Mouse (Mus musculus) layer of hippocampus, postnatal 14 days (tissue): ENCODE measurements around the gene Tppp. TPM values are rescaled to one million over a fixed set of nuclear protein-coding genes. Genes with fewer than 3 reads are reported as not detected.
"Not testable (repeated sequence)": the region's sequence is repeated elsewhere in the genome, so short reads cannot be mapped to it uniquely, and the experiment has no call there.

ENCODE experiments used
- DNase-seq, 2 experiments: peaks; one replicate each; pipeline ENCODE4 v3.0.0; 2021 to 2022; ENCODE audit warnings: low spot score in 2 of 2, mixed read lengths in 1 of 2
- long read RNA-seq, 2 experiments: library from polyadenylated mRNA; stranded (forward); transcript quantifications; one replicate each; pipeline ENCODE4 v2.0.0; 2021
- total RNA-seq, 2 experiments: library from RNA; stranded (reverse); gene quantifications; 2 replicates each; pipeline ENCODE4 v1.2.3; 2021

The Tppp gene
- 100 to 1,000 TPM; 206 to 208 TPM for total RNA-seq
- long read RNA-seq, experiment 1, full-length matches to known transcripts = 86 of 157 reads
- long read RNA-seq, experiment 1, partial matches to known transcripts = 67 of 157 reads
- long read RNA-seq, experiment 1, other reads (novel, unspliced or antisense) = 4 of 157 reads
- long read RNA-seq, experiment 2, full-length matches to known transcripts = 100 of 198 reads
- long read RNA-seq, experiment 2, partial matches to known transcripts = 94 of 198 reads
- long read RNA-seq, experiment 2, other reads (novel, unspliced or antisense) = 4 of 198 reads

- DNase-seq = peak; percentile 90 to 92
Observed at GRCm38 (mm10) chr13:74008948-74009718, at the start of gene Tppp. Gene Tppp, plus strand, starts transcription at chr13:74009407.

- peak in 1 of 2 experiments; percentile 54 for DNase-seq
Observed at GRCm38 (mm10) chr13:73960117-73960652, 49.0 kb upstream of the Tppp start.

GRCm38 (mm10) chr13:73961177-73961576 is 48.0 kb upstream of the Tppp start:
- DNase-seq = no peak

- no peak for DNase-seq
Observed at GRCm38 (mm10) chr13:73963551-73963950, 45.7 kb upstream of the Tppp start, which contains the start of gene Zdhhc11. Gene Zdhhc11, plus strand, starts transcription at chr13:73963851.

- peak; percentile 63 to 80 for DNase-seq
Observed at GRCm38 (mm10) chr13:73970545-73971448, 38.4 kb upstream of the Tppp start.

- no peak for DNase-seq
Observed at GRCm38 (mm10) chr13:73974523-73974922, 34.7 kb upstream of the Tppp start.

- no peak for DNase-seq
Observed at GRCm38 (mm10) chr13:73976935-73977334, 32.3 kb upstream of the Tppp start.

- no peak for DNase-seq
Observed at GRCm38 (mm10) chr13:73990325-73990724, 18.9 kb upstream of the Tppp start.

- no peak for DNase-seq
Observed at GRCm38 (mm10) chr13:73990761-73991160, 18.4 kb upstream of the Tppp start.

- DNase-seq = no peak
Observed at GRCm38 (mm10) chr13:73991267-73991666, 17.9 kb upstream of the Tppp start.

- DNase-seq = no peak
Observed at GRCm38 (mm10) chr13:73996456-73996855, 12.8 kb upstream of the Tppp start.

- DNase-seq = no peak
Observed at GRCm38 (mm10) chr13:74000519-74000918, 8.7 kb upstream of the Tppp start.

GRCm38 (mm10) chr13:74000961-74001360 is 8.2 kb upstream of the Tppp start:
- DNase-seq = no peak

- no peak for DNase-seq
Observed at GRCm38 (mm10) chr13:74001492-74001891, 7.7 kb upstream of the Tppp start.

GRCm38 (mm10) chr13:74006881-74007280 is 2.3 kb upstream of the Tppp start:
- DNase-seq = not testable (repeated sequence)

GRCm38 (mm10) chr13:74008216-74008615 is 991 bp upstream of the Tppp start:
- not testable (repeated sequence) for DNase-seq

GRCm38 (mm10) chr13:74009791-74010614 is 796 bp downstream of the Tppp start:
- DNase-seq = peak; percentile 74 to 81

GRCm38 (mm10) chr13:74010678-74011077 is 1.5 kb downstream of the Tppp start:
- peak in 1 of 2 experiments; percentile 36 for DNase-seq

- DNase-seq = no peak
Observed at GRCm38 (mm10) chr13:74015908-74016307, 6.7 kb downstream of the Tppp start.

- no peak for DNase-seq
Observed at GRCm38 (mm10) chr13:74017426-74017825, 8.2 kb downstream of the Tppp start.
